Mouse (Mus musculus) hindbrain, embryonic 10.5 days (tissue): ENCODE measurements around the gene Trmt2b. TPM values are rescaled to one million over a fixed set of nuclear protein-coding genes. Genes with fewer than 3 reads are reported as not detected.
"Not testable (repeated sequence)": the region's sequence is repeated elsewhere in the genome, so short reads cannot be mapped to it uniquely, and the experiment has no call there.

ENCODE experiments used
- DNase-seq: peaks from one replicate; pipeline ENCODE4 v3.0.0-alpha.2; 2017; ENCODE audit warnings: low spot score
- H3K27ac ChIP-seq: fragments of 300-500 bp; sonication (generic); 2 replicates; pipeline ENCODE4 v1.5.1; 2016; ENCODE audit warnings: mild to moderate bottlenecking, moderate library complexity
- H3K27me3 ChIP-seq: fragments of 300-500 bp; sonication (generic); 2 replicates; pipeline ENCODE4 v1.6.1; 2016; ENCODE audit warnings: mild to moderate bottlenecking; ENCODE audit not compliant: poor library complexity, insufficient read depth, severe bottlenecking
- H3K36me3 ChIP-seq: fragments of 300-500 bp; sonication (generic); 2 replicates; pipeline ENCODE4 v1.6.1; 2016; ENCODE audit warnings: mild to moderate bottlenecking, moderate library complexity
- H3K4me1 ChIP-seq: fragments of 300-500 bp; sonication (generic); replicated peaks from 2 replicates; pipeline ENCODE4 v1.6.1; 2016; ENCODE audit warnings: mild to moderate bottlenecking
- H3K4me3 ChIP-seq: fragments of 300-500 bp; sonication (generic); 2 replicates; pipeline ENCODE4 v1.5.1; 2016; ENCODE audit warnings: mild to moderate bottlenecking, moderate library complexity
- H3K9me3 ChIP-seq: fragments of 300-500 bp; sonication (generic); 2 replicates; pipeline ENCODE4 v1.6.1; 2016; ENCODE audit warnings: mild to moderate bottlenecking, moderate library complexity
- WGBS: fragments of 180-500 bp; shearing (Covaris S2); methylation state at CpG from one replicate; pipeline ENCODE4 v1.1.7; 2016; 5-methylcytosine and 5-hydroxymethylcytosine counted together
- polyA plus RNA-seq: library from polyadenylated mRNA; unstranded; fragments of >200 nt; fragmentation: Nextera tagmentation; extraction: Ambion mirVana; gene quantifications from 2 replicates; pipeline ENCODE4 v1.2.1, GENCODE M21; 2016

Trmt2b gene
- polyA plus RNA-seq = 6.3 and 7.6 TPM in 2 replicates

DNA sequence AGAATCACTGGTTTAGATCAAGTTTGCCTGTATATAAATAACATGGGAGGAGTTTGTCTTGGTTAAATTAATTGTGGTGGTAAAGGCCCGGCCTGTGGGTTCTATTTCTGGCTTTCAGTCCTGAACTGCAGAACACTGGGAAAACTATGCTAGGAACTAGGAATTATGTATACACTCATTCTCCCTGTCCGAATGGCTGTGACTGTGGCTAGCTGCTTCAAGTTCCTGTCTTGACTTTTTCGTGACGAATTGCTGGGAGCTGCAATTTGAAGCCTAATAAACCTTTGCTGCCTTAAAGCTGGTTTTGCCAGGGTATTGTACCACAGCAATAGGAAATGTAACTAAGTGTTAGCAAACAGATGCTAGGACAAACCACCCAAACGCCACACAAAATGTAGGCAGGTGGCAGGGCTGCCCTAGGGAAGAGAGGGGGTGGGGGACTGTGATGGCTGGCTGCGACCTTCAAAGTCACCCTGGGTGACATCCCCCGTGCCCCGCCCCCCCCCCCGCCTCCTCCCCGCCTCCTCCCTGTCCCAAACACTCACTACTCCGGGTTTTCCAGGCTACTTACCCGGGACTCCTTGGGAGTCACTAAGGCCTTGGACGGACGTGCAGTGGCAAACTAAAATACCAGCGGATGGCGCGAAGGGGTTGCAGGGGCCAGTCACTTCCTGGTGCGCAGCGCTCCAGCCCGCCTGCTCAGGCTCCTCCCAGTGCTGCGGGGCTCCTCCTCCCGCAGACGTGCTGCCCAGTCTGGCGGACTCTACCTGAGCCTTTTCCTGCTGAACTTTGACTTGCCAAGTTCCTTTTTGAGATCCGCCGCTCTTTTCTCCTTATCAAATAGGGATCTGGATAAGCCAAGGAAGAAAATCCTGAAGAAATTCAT lies at the start of gene Trmt2b:
Gene Trmt2b (minus strand): TSS at position 710 of the 886 bp plus-strand sequence.
- WGBS = 14% methylated on average over 23 of the region's 26 CpGs
- peak within 1 kb of the TSS; percentile 74 for H3K27ac ChIP-seq

DNA sequence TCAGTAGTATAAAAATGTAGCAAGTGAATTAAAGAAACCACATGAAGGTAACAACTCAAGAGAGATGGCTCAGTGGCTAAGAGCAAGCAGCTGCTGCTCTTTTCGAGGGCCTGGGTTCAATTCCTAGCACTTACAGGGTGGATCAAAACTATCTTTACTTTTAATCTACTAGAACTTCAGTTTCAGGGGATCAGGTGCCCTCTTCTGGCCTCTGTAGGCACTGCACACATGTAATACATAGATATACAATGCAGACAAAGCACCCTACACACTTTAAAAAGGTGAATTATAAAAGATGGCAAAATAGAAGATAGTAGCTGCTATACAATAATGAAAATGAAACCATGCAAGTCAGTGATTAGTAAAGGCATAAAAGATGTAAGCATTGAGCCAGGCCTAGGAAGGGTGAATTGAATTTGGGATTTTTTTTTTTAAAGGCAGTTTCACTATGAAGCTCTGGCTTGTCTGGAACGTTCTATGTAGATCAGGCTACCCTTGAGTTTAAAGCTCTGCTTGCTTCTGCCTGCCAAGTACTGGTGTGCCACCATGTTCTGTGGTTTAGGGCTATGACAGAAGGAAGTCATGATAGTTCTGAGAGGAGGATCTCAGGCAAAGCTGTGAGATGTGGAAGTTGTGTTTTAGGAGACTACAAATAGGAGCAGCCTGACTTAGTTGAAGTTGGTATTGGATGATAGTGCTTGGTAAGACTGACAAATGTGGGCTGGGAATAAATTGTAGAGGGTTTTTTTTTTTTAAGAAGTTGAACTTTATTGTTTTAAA lies 42.6 kb upstream of the Trmt2b start:
- H3K4me3 ChIP-seq = no peak overlapping the region
- H3K9me3 ChIP-seq = no peaks in the 10 kb centered on the region
- WGBS = 87% methylated on average over 2 of the region's 2 CpGs
- H3K36me3 ChIP-seq = peaks cover 61% of the 10 kb centered on the region; the same call in 1 of the 2 replicates
- no peaks in the 10 kb centered on the region for H3K4me1 ChIP-seq
- peak; percentile 4 for DNase-seq
- H3K27ac ChIP-seq = no peak overlapping the region
- H3K27me3 ChIP-seq = no peaks in the 10 kb centered on the region

More for the DNA sequence above, at the start of gene Trmt2b:
- H3K27me3 ChIP-seq = peaks cover 17% of the 10 kb centered on the region
- no peaks in the 10 kb centered on the region for H3K36me3 ChIP-seq
- H3K4me1 ChIP-seq = peaks cover 8% of the 10 kb centered on the region; the same call in 1 of the 2 replicates
- peak; percentile 66 for DNase-seq
- H3K4me3 ChIP-seq = peak within 1 kb of the TSS; percentile 47
- no peaks in the 10 kb centered on the region for H3K9me3 ChIP-seq

DNA sequence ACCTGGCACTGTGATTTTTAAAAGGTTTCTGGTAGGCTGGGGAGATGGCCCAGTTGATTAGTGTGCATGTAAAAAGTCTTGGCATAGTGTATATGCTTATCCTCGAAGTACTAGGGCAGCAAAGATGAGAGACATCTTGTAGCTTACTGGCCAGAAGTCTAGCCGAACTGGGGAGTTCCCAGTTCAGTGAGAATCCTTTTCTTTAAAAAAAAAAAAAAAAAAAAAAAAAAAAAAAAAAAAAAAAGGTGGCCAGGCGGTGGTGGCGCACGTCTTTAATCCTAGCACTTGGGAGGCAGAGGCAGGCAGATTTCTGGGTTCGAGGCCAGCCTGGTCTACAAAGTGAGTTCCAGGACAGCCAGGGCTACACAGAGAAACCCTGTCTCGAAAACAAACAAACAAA lies 34.4 kb upstream of the Trmt2b start:
- 91% methylated on average over 7 of the region's 7 CpGs for WGBS

DNA sequence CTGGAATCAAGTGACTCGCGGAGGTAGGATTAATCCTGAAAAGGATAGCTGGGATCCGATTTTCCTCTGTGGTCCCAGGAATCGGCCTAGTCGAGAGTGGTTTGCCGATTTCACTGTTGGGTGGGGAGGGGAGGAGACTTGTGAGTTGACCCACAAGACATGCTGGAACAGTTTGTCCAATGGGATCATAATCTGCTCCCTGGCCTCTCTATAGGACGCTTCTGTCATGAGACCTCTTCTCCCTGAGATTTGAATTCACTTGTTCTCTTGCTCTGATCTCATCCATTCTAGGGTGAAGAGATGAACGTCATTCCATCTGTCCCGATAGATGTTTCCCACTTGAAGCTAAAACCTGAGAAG lies 31.5 kb upstream of the Trmt2b start:
- Histone ChIP-seq H3K27ac (peak overlapping the region; percentile 84), H3K4me1 (0 out of 2 replicates have a peak, but pooled peaks cover 6% of the 10 kb centered on the region), H3K4me3 (peak overlapping the region; percentile 51), H3K27me3 (peaks cover 3% of the 10 kb centered on the region; the same call in 1 of the 2 replicates), H3K9me3 (0 out of 2 replicates have a peak, but pooled peaks cover 3% of the 10 kb centered on the region), H3K36me3 (peaks cover 26% of the 10 kb centered on the region)
- 23% methylated on average over 9 of the region's 9 CpGs for WGBS
- DNase-seq = no peak

More for the DNA sequence above, 34.4 kb upstream of the Trmt2b start:
- H3K36me3 ChIP-seq = peaks cover 41% of the 10 kb centered on the region
- not testable (repeated sequence) for H3K27ac ChIP-seq, DNase-seq, H3K4me3 ChIP-seq, H3K9me3 ChIP-seq, H3K4me1 ChIP-seq, H3K27me3 ChIP-seq

DNA sequence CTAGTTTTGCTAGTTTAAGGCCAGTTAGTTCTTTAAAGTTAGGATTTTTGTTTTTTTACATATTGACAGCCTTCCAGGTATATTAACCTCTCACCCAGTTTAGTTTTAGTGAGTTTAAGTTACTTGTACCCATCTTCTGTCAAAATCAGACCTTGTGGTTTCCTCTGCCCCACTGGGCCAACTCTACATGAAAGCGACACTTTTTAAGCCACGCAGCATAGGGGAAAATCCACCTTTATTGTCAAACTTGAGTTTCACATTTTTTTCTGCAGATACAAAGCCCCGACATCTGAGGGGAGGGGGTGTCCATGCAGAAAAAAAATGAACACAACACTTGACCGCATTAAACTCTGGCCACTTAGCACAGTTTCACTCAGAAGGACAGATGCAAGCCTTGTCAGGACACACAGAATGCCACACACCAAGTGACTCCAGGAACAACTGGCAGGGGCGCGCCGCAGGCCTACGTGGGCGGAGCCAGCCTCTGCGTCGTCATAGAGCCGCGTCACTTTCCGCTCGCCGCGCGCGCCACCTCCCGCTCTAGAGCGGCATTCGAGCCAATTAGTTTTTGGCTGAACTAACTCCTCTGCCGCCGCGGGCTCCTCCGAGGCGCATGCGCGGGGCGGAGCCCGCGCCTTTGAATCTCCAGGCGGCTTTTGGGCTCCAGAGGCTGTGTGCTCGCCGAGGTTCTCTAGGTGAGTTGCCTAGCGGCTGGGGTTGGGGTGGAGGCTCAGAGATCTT lies 30.9 kb upstream of the Trmt2b start, which contains the start of gene Cenpi:
Gene Cenpi (plus strand): TSS at position 551 of the 741 bp plus-strand sequence.
- 0 out of 2 replicates have a peak, but pooled peaks cover 6% of the 10 kb centered on the region for H3K4me1 ChIP-seq
- peaks cover 23% of the 10 kb centered on the region for H3K36me3 ChIP-seq
- H3K9me3 ChIP-seq = 0 out of 2 replicates have a peak, but pooled peaks cover 3% of the 10 kb centered on the region
- H3K27me3 ChIP-seq = peaks cover 3% of the 10 kb centered on the region; the same call in 1 of the 2 replicates
- peak; percentile 86 for DNase-seq
- peak within 1 kb of the TSS; percentile 51 for H3K4me3 ChIP-seq
- H3K27ac ChIP-seq = peak within 1 kb of the TSS; percentile 84
- 22% methylated on average over 36 of the region's 36 CpGs for WGBS

DNA sequence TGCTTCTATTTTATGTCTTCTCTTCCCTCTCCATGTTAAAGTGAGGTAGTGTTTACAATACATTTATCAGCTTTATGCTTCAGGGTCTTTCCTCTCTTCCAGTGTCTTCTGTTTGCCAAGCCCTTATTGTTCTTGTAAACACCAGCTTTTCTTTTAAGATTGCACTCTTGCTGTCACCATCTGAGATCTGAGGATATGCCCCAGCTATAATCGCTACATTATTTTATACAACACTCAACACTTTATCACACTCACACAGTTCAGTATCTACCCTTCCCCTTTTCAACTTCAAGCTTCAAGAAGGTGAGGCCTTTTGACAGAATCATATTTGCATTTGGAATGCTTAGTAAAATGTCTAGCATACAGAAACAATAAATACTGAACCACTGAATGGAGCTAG lies 26.5 kb upstream of the Trmt2b start:
- no peak for DNase-seq
- peaks cover 9% of the 10 kb centered on the region for H3K27me3 ChIP-seq
- no peaks in the 10 kb centered on the region for H3K4me1 ChIP-seq
- 92% methylated on average over 1 of the region's 1 CpGs for WGBS
- no peak overlapping the region for H3K27ac ChIP-seq
- no peaks in the 10 kb centered on the region for H3K36me3 ChIP-seq
- H3K9me3 ChIP-seq = 0 out of 2 replicates have a peak, but pooled peaks cover 3% of the 10 kb centered on the region
- H3K4me3 ChIP-seq = no peak overlapping the region

DNA sequence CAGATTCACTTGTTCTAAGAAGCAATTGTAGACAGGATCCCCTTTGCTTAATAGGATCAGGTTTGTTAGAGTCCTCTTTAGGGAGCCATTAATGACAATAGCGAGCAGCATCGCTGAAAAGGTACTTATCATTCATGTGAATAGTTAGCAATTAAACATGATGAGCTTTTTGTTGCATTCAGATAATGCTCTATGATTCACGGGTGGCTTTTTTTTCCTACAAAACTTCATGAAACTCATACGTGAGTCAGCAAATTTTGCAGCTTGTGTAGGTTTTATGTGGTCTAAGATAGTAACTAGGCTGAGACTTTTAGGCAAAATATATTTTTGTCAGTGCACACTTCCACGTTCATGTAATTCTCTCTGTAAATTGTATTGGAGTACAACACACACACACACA lies 23.4 kb upstream of the Trmt2b start:
- Histone ChIP-seq H3K4me1 (peaks cover 12% of the 10 kb centered on the region), H3K4me3 (no peak overlapping the region), H3K27ac (no peak overlapping the region), H3K27me3 (peaks cover 34% of the 10 kb centered on the region), H3K36me3 (no peaks in the 10 kb centered on the region), H3K9me3 (no peaks in the 10 kb centered on the region)
- WGBS = 66% methylated on average over 5 of the region's 5 CpGs
- no peak for DNase-seq

DNA sequence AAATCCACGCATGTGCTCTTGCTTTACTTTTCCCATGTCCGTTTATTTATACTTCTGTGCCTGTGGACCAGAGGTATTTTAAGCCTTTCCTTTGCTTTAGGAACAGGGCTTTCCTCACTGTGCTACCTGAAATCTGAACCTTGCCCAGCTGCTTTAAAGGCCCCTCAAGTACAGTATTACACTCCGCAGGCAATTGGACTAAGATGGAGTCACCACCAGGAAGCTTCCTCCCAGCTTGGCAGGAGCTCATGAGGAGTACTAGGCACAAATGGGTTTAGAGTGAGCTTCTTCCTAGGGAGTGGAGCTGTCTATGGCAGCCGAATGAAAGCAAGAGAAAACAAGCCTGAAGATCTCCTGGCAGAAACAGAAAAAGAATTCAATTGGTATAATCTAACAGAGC lies 20.4 kb upstream of the Trmt2b start:
- H3K4me3 ChIP-seq = peak overlapping the region; percentile 55
- no peaks in the 10 kb centered on the region for H3K9me3 ChIP-seq
- DNase-seq = no peak
- H3K4me1 ChIP-seq = peaks cover 12% of the 10 kb centered on the region
- 44% methylated on average over 4 of the region's 4 CpGs for WGBS
- no peaks in the 10 kb centered on the region for H3K36me3 ChIP-seq
- peak overlapping the region; percentile 84; the same call in 1 of the 2 replicates for H3K27ac ChIP-seq
- H3K27me3 ChIP-seq = peaks cover 59% of the 10 kb centered on the region

DNA sequence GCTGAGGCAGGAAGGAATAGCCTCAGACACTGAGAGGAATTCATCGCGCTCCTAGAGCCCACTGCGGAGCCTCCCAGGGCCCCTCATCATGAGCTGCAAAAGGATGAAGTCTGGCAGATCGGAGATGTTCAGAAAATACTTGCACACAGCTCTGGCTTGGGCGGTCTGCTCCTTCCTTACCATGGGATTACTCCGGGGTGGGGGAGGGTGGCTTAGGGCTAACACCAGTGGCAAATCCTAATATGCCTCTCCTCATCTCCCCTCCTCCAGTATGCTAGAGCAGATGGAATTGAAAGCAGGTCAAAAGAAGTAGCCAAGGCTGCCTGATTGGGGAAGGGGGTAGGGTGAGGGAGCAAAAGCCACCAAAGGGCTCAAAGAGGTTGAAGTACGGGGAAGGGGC lies 20.0 kb upstream of the Trmt2b start:
- Histone ChIP-seq H3K27me3 (peaks cover 64% of the 10 kb centered on the region), H3K4me1 (peaks cover 12% of the 10 kb centered on the region), H3K27ac (peak overlapping the region; percentile 84), H3K36me3 (no peaks in the 10 kb centered on the region), H3K9me3 (no peaks in the 10 kb centered on the region), H3K4me3 (peak overlapping the region; percentile 55)
- peak; percentile 8 for DNase-seq
- 16% methylated on average over 7 of the region's 7 CpGs for WGBS

DNA sequence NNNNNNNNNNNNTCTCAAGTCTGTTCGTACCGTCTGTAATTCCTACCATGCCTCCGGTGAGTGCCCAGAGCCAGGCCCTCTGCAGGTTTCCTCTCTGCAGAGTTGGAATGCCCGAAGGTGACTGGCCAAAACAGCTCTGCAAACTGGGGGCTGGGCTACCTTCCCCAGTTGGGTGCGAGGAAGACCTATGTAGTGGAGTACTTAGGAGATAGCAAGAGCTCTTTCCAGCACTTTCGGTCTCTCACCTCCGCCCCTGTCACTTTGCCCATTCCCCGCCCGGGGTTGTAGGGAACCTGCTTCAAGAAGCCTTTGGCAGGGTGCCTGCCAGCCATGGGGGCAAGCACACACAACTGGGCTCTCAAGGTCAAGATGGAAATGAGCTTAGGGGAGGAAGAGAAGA lies 19.5 kb upstream of the Trmt2b start:
- Histone ChIP-seq H3K27me3 (peaks cover 68% of the 10 kb centered on the region), H3K4me1 (peaks cover 12% of the 10 kb centered on the region), H3K4me3 (peak overlapping the region; percentile 55), H3K36me3 (no peaks in the 10 kb centered on the region), H3K9me3 (no peaks in the 10 kb centered on the region), H3K27ac (peak overlapping the region; percentile 84)
- DNase-seq = peak; percentile 3
- WGBS = 29% methylated on average over 9 of the region's 9 CpGs

DNA sequence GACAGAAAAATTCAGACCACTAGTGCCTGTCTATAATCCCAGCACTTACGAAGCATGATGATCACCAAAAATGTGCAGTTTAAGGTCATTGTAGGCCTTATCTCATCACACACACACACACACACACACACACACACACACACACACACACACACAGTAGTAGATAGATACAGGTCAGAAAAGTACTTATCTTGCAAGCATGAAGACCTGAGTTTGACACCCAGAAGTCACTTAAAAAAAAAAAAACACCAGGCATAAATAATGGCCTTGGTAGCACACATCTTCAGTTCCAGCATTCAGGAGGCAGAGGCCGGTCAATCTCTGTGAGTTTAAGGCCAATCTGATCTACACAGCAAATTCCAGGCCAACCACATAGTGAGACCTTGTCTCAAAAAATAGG lies 10.5 kb upstream of the Trmt2b start:
- no peaks in the 10 kb centered on the region for H3K4me1 ChIP-seq
- no peak overlapping the region for H3K27ac ChIP-seq
- no peaks in the 10 kb centered on the region for H3K9me3 ChIP-seq
- no peak overlapping the region for H3K4me3 ChIP-seq
- peaks cover 43% of the 10 kb centered on the region for H3K27me3 ChIP-seq
- no peaks in the 10 kb centered on the region for H3K36me3 ChIP-seq
- WGBS = 91% methylated on average over 2 of the region's 2 CpGs
- no peak for DNase-seq

DNA sequence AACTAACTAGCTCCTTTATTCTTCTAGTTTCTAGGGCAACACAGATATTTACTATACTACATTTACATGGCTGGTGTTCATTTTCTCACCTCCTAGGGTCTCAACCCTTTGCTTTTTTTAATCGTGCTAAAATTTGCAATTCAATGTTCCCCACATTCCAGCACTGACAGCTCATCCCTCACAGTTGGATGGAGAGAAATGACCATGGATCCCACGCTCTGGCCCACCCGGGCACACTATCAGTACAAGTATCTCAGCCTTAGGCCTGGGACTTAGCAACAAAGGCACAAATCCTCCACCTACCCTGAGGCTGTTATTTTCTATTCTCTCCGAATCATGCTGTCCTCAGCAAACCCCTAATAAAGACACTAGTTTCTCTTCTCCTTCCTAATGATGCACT lies 9.0 kb upstream of the Trmt2b start:
- 43% methylated on average over 4 of the region's 4 CpGs for WGBS
- Histone ChIP-seq H3K4me3 (no peak overlapping the region), H3K36me3 (no peaks in the 10 kb centered on the region), H3K9me3 (no peaks in the 10 kb centered on the region), H3K27ac (no peak overlapping the region), H3K4me1 (no peaks in the 10 kb centered on the region), H3K27me3 (peaks cover 28% of the 10 kb centered on the region)
- DNase-seq = peak; percentile 15
